Mouse (Mus musculus): ENCODE measurements around the gene Nrk. TPM values are rescaled to one million over a fixed set of nuclear protein-coding genes. Genes with fewer than 3 reads are reported as not detected.

Nrk gene
- polyA plus RNA-seq (2015; fragmentation: Nextera tagmentation; extraction: Ambion mirVana): 24.0 and 27.5 TPM in 2 replicates

DNA sequence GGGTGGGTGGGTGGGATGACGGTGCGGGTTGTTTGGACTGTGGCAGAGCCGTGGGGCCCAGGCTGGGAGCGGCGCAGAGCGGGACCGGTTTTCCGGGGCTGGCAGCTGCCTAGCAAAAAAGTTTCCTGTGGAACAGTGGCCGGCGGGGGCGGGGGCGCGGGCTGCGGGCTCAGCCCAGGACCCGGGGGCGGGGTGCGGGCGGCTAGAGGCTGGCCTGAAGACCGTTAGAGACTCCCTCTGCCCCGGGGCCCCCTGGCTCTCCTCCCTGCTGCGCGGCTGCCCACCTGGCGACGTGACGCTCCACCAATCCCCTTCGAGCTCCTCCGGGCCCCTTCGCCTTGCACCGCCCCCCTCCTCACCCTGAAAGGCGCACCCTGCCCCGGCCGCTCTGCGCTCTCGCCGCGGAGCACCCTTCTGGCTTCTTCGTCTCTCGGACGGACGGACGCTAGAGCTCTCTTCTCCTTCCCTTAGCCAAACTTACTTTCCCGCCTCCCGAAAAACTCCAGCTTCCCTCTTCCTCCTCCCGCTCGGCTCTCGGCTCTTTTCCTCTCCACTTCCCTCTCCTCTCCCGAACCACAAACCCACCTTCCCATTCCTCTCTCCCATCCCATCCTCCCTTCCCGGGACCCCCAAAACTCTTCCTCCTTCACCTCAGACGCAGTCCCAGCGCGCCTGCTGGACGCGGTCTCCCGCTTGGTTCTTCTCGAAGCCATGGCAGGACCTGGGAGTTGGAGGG, at the start of gene Nrk:
Gene Nrk, plus strand, starts transcription at position 390 of the 736 bp plus-strand sequence.
- peak; percentile 92 for ATAC-seq (replicated peaks; ENCODE audit: extremely low read depth, insufficient read depth, low FRiP score)
- Histone ChIP-seq H3K4me1 (ENCODE audit: control insufficient read depth, insufficient read depth, low read length) (no peaks in the 10 kb centered on the region), H3K9me3 (replicated peaks; ENCODE audit: control insufficient read depth, low read length) (no peaks in the 10 kb centered on the region), H3K4me2 (ENCODE audit: low read depth, low read length) (peak within 1 kb of the TSS; percentile 74), H3K9ac (ENCODE audit: low read length) (peak within 1 kb of the TSS; percentile 66), H3K27ac (ENCODE audit: low read length) (peak within 1 kb of the TSS; percentile 62), H3K27me3 (ENCODE audit: control insufficient read depth, insufficient read depth, low read length) (no peaks in the 10 kb centered on the region), H3K4me3 (ENCODE audit: low read length) (peak within 1 kb of the TSS; percentile 57), H3K36me3 (ENCODE audit: control insufficient read depth, insufficient read depth) (no peaks in the 10 kb centered on the region)
- WGBS: 12% methylated on average over 41 of the region's 55 CpGs

DNA sequence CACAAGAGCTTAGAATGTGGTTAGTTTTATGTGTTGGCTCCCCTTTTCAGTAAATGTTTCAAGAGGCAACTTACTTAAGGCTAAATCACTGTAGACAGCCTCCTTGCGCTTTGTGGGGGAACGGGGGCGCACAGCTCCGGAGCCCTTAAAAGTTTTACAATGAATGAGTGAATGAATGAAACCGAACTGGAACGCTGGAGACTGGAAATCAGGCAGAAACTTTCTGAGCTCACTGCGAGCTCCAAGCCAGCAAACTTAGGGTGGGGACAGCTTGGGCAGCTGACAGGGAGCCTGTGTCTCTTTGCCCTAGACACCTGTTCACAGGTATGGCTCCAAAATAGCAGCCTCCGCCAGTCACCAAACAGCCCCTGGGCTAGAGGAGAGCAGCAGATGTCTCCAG, 864 bp upstream of the Nrk start:
- Histone ChIP-seq H3K4me2 (ENCODE audit: low read depth, low read length) (peak overlapping the region; percentile 74), H3K9me3 (replicated peaks; ENCODE audit: control insufficient read depth, low read length) (no peaks in the 10 kb centered on the region)
- WGBS: 15% methylated on average over 8 of the region's 8 CpGs

DNA sequence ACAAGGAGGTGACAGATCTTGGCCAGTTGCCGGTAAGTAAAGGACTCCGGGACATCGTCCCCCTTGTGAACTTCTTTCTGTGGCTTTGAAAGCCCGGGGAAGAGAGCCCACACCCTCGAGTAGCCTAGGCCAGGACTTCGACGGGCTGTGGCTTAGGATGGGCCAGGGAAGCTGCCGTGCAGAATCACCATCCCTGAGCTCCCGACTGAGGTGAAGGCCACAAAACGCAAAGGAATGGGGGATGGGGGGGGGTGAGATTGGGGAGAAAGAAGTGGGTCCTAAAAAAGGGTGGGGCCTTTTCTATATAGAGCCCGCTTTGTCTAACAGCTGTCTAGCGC, 516 bp downstream of the Nrk start:
- WGBS: 27% methylated on average over 12 of the region's 12 CpGs
- peak overlapping the region; percentile 74 for H3K4me2 ChIP-seq (ENCODE audit: low read depth, low read length)
- no peaks in the 10 kb centered on the region for H3K4me1 ChIP-seq (ENCODE audit: control insufficient read depth, insufficient read depth, low read length)
- H3K4me3 ChIP-seq (ENCODE audit: low read length): peak overlapping the region; percentile 57
- no peaks in the 10 kb centered on the region for H3K36me3 ChIP-seq (ENCODE audit: control insufficient read depth, insufficient read depth)
- H3K27ac ChIP-seq (ENCODE audit: low read length): peak overlapping the region; percentile 62
- peak overlapping the region; percentile 66 for H3K9ac ChIP-seq (ENCODE audit: low read length)
- ATAC-seq (replicated peaks; ENCODE audit: extremely low read depth, insufficient read depth, low FRiP score): no peak
- no peaks in the 10 kb centered on the region for H3K9me3 ChIP-seq (replicated peaks; ENCODE audit: control insufficient read depth, low read length)
- H3K27me3 ChIP-seq (ENCODE audit: control insufficient read depth, insufficient read depth, low read length): no peaks in the 10 kb centered on the region

More for the DNA sequence above, 864 bp upstream of the Nrk start:
- ATAC-seq (replicated peaks; ENCODE audit: extremely low read depth, insufficient read depth, low FRiP score): no peak
- H3K4me3 ChIP-seq (ENCODE audit: low read length): peak overlapping the region; percentile 57
- no peaks in the 10 kb centered on the region for H3K36me3 ChIP-seq (ENCODE audit: control insufficient read depth, insufficient read depth)
- H3K27me3 ChIP-seq (ENCODE audit: control insufficient read depth, insufficient read depth, low read length): no peaks in the 10 kb centered on the region
- H3K27ac ChIP-seq (ENCODE audit: low read length): no peak overlapping the region
- H3K9ac ChIP-seq (ENCODE audit: low read length): peak overlapping the region; percentile 42; the same call in 1 of the 2 replicates
- no peaks in the 10 kb centered on the region for H3K4me1 ChIP-seq (ENCODE audit: control insufficient read depth, insufficient read depth, low read length)

DNA sequence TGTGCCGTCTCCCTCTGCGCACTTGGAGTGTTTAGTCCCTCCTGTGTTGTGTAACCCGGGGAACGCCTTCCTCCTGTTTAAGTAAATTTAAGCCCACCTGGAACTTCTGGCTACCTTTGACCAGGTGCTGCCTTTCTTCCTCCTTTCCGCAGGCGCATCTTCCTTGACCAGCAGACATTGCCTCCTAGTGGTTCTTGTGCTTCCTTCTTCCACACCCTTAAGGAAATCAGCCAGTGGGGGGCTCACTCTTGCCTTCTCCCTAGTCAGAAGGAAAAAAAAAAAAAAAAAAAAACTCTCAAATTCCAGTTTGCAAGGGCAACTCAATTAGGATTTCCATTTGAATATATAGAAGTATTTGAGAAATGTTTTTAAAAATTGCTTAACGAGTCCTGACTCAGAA, 4.8 kb downstream of the Nrk start:
- no peak overlapping the region for H3K9ac ChIP-seq (ENCODE audit: low read length)
- WGBS: 52% methylated on average over 7 of the region's 7 CpGs
- no peak overlapping the region for H3K4me2 ChIP-seq (ENCODE audit: low read depth, low read length)
- H3K27ac ChIP-seq (ENCODE audit: low read length): no peak overlapping the region
- no peaks in the 10 kb centered on the region for H3K4me1 ChIP-seq (ENCODE audit: control insufficient read depth, insufficient read depth, low read length)
- H3K4me3 ChIP-seq (ENCODE audit: low read length): no peak overlapping the region
- H3K27me3 ChIP-seq (ENCODE audit: control insufficient read depth, insufficient read depth, low read length): no peaks in the 10 kb centered on the region
- ATAC-seq (replicated peaks; ENCODE audit: extremely low read depth, insufficient read depth, low FRiP score): no peak
- no peaks in the 10 kb centered on the region for H3K36me3 ChIP-seq (ENCODE audit: control insufficient read depth, insufficient read depth)
- H3K9me3 ChIP-seq (replicated peaks; ENCODE audit: control insufficient read depth, low read length): no peaks in the 10 kb centered on the region

DNA sequence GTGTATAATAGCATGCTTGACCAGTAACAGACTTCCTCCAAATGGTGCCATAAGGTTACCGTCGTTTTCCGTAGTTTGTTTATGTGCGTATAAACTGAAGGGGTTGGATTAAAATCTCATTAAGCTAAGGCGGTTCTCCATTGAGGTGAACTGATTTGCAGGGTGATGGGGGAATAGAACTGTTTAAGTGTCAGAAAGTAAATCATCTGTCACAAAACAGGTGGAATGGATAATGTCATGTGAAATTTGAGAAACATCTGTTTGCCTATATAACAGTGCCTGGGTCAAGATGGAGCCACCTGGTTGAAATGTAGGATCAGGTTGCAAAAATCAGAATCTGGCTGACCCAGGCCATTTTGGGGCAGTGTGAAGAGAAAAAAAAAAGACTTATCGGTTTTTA, 29.7 kb downstream of the Nrk start:
- ATAC-seq (replicated peaks; ENCODE audit: extremely low read depth, insufficient read depth, low FRiP score): no peak
- no peak overlapping the region for H3K9ac ChIP-seq (ENCODE audit: low read length)
- WGBS: 79% methylated on average over 6 of the region's 6 CpGs

DNA sequence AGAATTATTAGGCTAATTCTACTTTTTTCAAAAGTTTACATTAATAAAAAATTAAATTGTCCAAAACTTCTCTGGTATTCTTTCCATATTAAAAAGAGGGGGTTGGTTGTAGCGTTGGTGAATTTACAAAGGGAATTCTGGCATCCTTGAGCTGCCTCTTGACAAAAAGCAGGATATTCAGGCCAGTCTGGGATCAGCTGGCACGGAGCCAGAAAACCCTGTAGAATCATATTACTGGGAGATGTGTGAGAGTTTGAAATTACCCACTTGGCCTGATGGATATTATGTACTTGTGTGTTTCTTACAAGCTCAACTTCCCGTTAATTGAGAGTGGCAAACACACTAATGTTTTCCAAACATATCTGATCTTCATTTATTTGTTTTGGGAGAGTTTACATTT, 46.5 kb downstream of the Nrk start:
- Histone ChIP-seq H3K4me1 (ENCODE audit: control insufficient read depth, insufficient read depth, low read length) (no peaks in the 10 kb centered on the region), H3K36me3 (ENCODE audit: control insufficient read depth, insufficient read depth) (no peaks in the 10 kb centered on the region), H3K27me3 (ENCODE audit: control insufficient read depth, insufficient read depth, low read length) (no peaks in the 10 kb centered on the region), H3K4me2 (ENCODE audit: low read depth, low read length) (no peak overlapping the region), H3K9ac (ENCODE audit: low read length) (no peak overlapping the region), H3K9me3 (replicated peaks; ENCODE audit: control insufficient read depth, low read length) (no peaks in the 10 kb centered on the region), H3K4me3 (ENCODE audit: low read length) (no peak overlapping the region), H3K27ac (ENCODE audit: low read length) (no peak overlapping the region)
- WGBS: 30% methylated on average over 3 of the region's 3 CpGs
- no peak for ATAC-seq (replicated peaks; ENCODE audit: extremely low read depth, insufficient read depth, low FRiP score)

More for the DNA sequence above, 29.7 kb downstream of the Nrk start:
- no peaks in the 10 kb centered on the region for H3K36me3 ChIP-seq (ENCODE audit: control insufficient read depth, insufficient read depth)
- no peak overlapping the region for H3K4me2 ChIP-seq (ENCODE audit: low read depth, low read length)
- H3K4me3 ChIP-seq (ENCODE audit: low read length): no peak overlapping the region
- H3K4me1 ChIP-seq (ENCODE audit: control insufficient read depth, insufficient read depth, low read length): no peaks in the 10 kb centered on the region
- H3K9me3 ChIP-seq (replicated peaks; ENCODE audit: control insufficient read depth, low read length): no peaks in the 10 kb centered on the region
- H3K27me3 ChIP-seq (ENCODE audit: control insufficient read depth, insufficient read depth, low read length): no peaks in the 10 kb centered on the region
- H3K27ac ChIP-seq (ENCODE audit: low read length): no peak overlapping the region

DNA sequence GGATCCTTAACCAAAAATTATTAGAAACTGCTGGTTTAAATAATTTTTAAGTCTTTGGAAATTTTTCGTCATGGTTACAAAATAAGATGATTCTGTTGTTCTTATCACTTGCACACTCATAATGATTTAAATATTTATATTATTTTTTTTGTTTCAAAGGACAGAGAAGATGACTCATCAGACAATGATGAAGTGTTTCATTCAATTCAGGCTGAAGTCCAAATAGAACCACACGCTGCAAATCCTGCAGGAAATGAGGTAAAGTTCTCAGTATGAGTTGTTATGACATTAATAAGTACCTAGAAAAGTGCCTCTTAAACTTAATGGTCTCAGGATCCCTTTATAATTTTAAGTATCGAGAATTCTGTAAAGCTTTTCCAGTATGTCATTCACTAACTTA, 64.3 kb downstream of the Nrk start:
- H3K9me3 ChIP-seq (replicated peaks; ENCODE audit: control insufficient read depth, low read length): no peaks in the 10 kb centered on the region
- no peak overlapping the region for H3K4me3 ChIP-seq (ENCODE audit: low read length)
- no peak overlapping the region for H3K9ac ChIP-seq (ENCODE audit: low read length)
- no peak overlapping the region for H3K27ac ChIP-seq (ENCODE audit: low read length)
- H3K36me3 ChIP-seq (ENCODE audit: control insufficient read depth, insufficient read depth): no peaks in the 10 kb centered on the region
- no peak for ATAC-seq (replicated peaks; ENCODE audit: extremely low read depth, insufficient read depth, low FRiP score)
- no peaks in the 10 kb centered on the region for H3K4me1 ChIP-seq (ENCODE audit: control insufficient read depth, insufficient read depth, low read length)
- H3K27me3 ChIP-seq (ENCODE audit: control insufficient read depth, insufficient read depth, low read length): no peaks in the 10 kb centered on the region
- H3K4me2 ChIP-seq (ENCODE audit: low read depth, low read length): no peak overlapping the region
- WGBS: 56% methylated on average over 3 of the region's 3 CpGs

DNA sequence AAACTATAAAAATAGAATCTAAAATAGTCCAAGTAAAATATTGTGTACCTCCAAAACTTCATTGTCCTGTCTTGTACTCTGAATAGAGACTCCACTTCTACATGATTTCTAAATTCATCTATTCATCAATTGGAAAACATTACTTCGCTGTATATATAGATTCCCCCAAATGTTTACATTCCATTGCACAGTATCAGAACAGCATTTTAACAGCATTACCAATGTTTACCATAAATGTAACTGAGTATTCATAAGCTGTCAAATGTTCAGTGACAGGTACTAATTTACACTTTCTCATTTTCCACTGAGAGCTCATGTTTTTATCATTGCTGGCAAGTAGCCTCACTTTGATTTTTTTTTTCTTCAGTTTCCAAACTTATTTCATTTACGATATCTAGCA, 65.0 kb downstream of the Nrk start:
- WGBS: 73% methylated on average over 2 of the region's 2 CpGs
- no peaks in the 10 kb centered on the region for H3K36me3 ChIP-seq (ENCODE audit: control insufficient read depth, insufficient read depth)
- no peak for ATAC-seq (replicated peaks; ENCODE audit: extremely low read depth, insufficient read depth, low FRiP score)
- H3K27me3 ChIP-seq (ENCODE audit: control insufficient read depth, insufficient read depth, low read length): no peaks in the 10 kb centered on the region
- H3K4me1 ChIP-seq (ENCODE audit: control insufficient read depth, insufficient read depth, low read length): no peaks in the 10 kb centered on the region
- H3K9ac ChIP-seq (ENCODE audit: low read length): no peak overlapping the region
- no peak overlapping the region for H3K4me3 ChIP-seq (ENCODE audit: low read length)
- no peak overlapping the region for H3K27ac ChIP-seq (ENCODE audit: low read length)
- H3K4me2 ChIP-seq (ENCODE audit: low read depth, low read length): no peak overlapping the region
- no peaks in the 10 kb centered on the region for H3K9me3 ChIP-seq (replicated peaks; ENCODE audit: control insufficient read depth, low read length)

DNA sequence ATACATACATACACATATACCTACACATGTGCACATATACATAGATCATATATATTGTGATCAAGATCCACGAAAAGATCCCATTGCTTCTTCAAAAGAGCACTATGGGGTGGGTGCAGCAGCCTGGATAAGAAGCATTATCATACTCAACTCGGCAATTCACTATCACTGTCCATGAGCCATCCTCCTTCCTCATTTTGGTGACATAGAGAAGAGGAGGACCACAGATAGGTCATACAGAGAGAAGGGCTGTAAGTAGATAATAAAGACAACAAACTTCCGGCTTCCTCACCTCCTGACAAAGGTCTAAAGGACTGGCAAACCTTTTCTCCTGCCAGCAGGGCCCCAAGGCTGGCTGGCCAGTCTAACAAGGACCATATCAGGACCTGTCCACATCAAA, 100.3 kb downstream of the Nrk start:
- no peak for ATAC-seq (replicated peaks; ENCODE audit: extremely low read depth, insufficient read depth, low FRiP score)
- H3K36me3 ChIP-seq (ENCODE audit: control insufficient read depth, insufficient read depth): no peaks in the 10 kb centered on the region
- 47% methylated on average over 3 of the region's 3 CpGs for WGBS

More for the DNA sequence above, 100.3 kb downstream of the Nrk start:
- no peaks in the 10 kb centered on the region for H3K27me3 ChIP-seq (ENCODE audit: control insufficient read depth, insufficient read depth, low read length)
- H3K9ac ChIP-seq (ENCODE audit: low read length): no peak overlapping the region
- H3K9me3 ChIP-seq (replicated peaks; ENCODE audit: control insufficient read depth, low read length): no peaks in the 10 kb centered on the region
- H3K27ac ChIP-seq (ENCODE audit: low read length): no peak overlapping the region
- H3K4me2 ChIP-seq (ENCODE audit: low read depth, low read length): no peak overlapping the region
- no peaks in the 10 kb centered on the region for H3K4me1 ChIP-seq (ENCODE audit: control insufficient read depth, insufficient read depth, low read length)
- no peak overlapping the region for H3K4me3 ChIP-seq (ENCODE audit: low read length)

All from heart, embryonic 16.5 days (tissue).